Mouse (Mus musculus) CH12.LX (cell line): Measurements from ENCODE around the gene Prkca. TPM values are rescaled to one million over a fixed set of nuclear protein-coding genes. Genes with fewer than 3 reads are reported as not detected.

Experiments
- DNase-seq: peaks from one replicate; pipeline ENCODE4 v3.0.0-alpha.2; 2013; ENCODE audit errors: extremely low read depth
- H3K27ac ChIP-seq: 2 replicates; pipeline ENCODE4 v1.5.1; 2012; ENCODE audit warnings: low read depth, mild to moderate bottlenecking, control low read depth, moderate library complexity; ENCODE audit not compliant: insufficient read depth
- H3K27me3 ChIP-seq: replicated peaks from 2 replicates; pipeline ENCODE3; 2012; ENCODE audit warnings: inconsistent platforms
- H3K36me3 ChIP-seq, 2 experiments: replicated peaks in 1 of 2; 2 replicates each; pipeline versions ENCODE3 to v1.6.1; 2012; ENCODE audit warnings: inconsistent platforms in 1 of 2, low read length in 1 of 2, mild to moderate bottlenecking in 1 of 2, mixed read lengths in 1 of 2, moderate library complexity in 1 of 2; ENCODE audit not compliant: control insufficient read depth in 1 of 2, insufficient read depth in 1 of 2
- H3K4me1 ChIP-seq, 2 experiments: 2 replicates each; pipeline ENCODE4 v1.6.1; 2012; ENCODE audit warnings: inconsistent platforms in 1 of 2, moderate library complexity in 1 of 2; ENCODE audit not compliant: insufficient read depth in 2 of 2, control insufficient read depth in 1 of 2
- H3K4me2 ChIP-seq: 2 replicates; pipeline ENCODE4 v1.6.1; 2012; ENCODE audit warnings: low read depth, mild to moderate bottlenecking, control low read depth; ENCODE audit not compliant: poor library complexity, insufficient read depth, severe bottlenecking
- H3K4me3 ChIP-seq, 3 experiments: fragments of 150-350 bp in 1 of 3; sonication (generic) in 1 of 3; replicated peaks in 1 of 3; 2 replicates each; pipeline versions ENCODE3 to v1.5.1; 2011 to 2012; ENCODE audit warnings: low read depth in 2 of 3, low read length in 2 of 3, mild to moderate bottlenecking in 2 of 3, moderate library complexity in 2 of 3, control low read depth in 1 of 3, improper control_type of control experiment in 1 of 3, inconsistent platforms in 1 of 3, mixed read lengths in 1 of 3; ENCODE audit not compliant: poor library complexity in 1 of 3
- H3K79me2 ChIP-seq: replicated peaks from 2 replicates; pipeline ENCODE4 v1.6.1; 2012; ENCODE audit warnings: mild to moderate bottlenecking, moderate library complexity; ENCODE audit not compliant: control insufficient read depth, poor library complexity, insufficient read depth, severe bottlenecking; ENCODE audit errors: extremely low read depth
- H3K9ac ChIP-seq: 2 replicates; pipeline ENCODE4 v1.6.1; 2012; ENCODE audit warnings: low read depth, mild to moderate bottlenecking, control low read depth, moderate library complexity; ENCODE audit not compliant: insufficient read depth
- H3K9me3 ChIP-seq: replicated peaks from 2 replicates; pipeline ENCODE3; 2012; ENCODE audit warnings: low read length, inconsistent platforms, mixed read lengths
- CHD1 ChIP-seq: IDR thresholded peaks from 2 replicates; pipeline ENCODE4 v1.6.1; 2012; ENCODE audit warnings: low read depth, low read length, improper control_type of control experiment, inconsistent platforms
- CHD2 ChIP-seq: IDR thresholded peaks from 2 replicates; pipeline ENCODE4 v1.6.1; 2011; ENCODE audit warnings: low read length, improper control_type of control experiment
- ELF1 ChIP-seq: IDR thresholded peaks from 2 replicates; pipeline ENCODE4 v1.6.1; 2014; ENCODE audit warnings: low read depth, mild to moderate bottlenecking, inconsistent platforms, low read length, improper control_type of control experiment
- EP300 ChIP-seq: IDR thresholded peaks from 2 replicates; pipeline ENCODE4 v1.6.1; 2011; ENCODE audit warnings: low read length, improper control_type of control experiment
- ETS1 ChIP-seq: conservative IDR thresholded peaks from 2 replicates; pipeline ENCODE4 v1.6.1; 2012; ENCODE audit warnings: low read depth, mild to moderate bottlenecking, inconsistent platforms, low read length, improper control_type of control experiment, moderate library complexity
- GABPA ChIP-seq: IDR thresholded peaks from 2 replicates; pipeline ENCODE4 v1.6.1; 2012; ENCODE audit warnings: low read depth, low read length, improper control_type of control experiment, inconsistent platforms; ENCODE audit not compliant: insufficient replicate concordance
- HCFC1 ChIP-seq: IDR thresholded peaks from 2 replicates; pipeline ENCODE4 v1.6.1; 2012; ENCODE audit warnings: low read depth, mild to moderate bottlenecking, inconsistent platforms, low read length, improper control_type of control experiment
- IRF4 ChIP-seq: IDR thresholded peaks from 2 replicates; pipeline ENCODE4 v1.6.1; 2014; ENCODE audit warnings: low read depth, mild to moderate bottlenecking, inconsistent platforms, low read length, improper control_type of control experiment
- JUN ChIP-seq: IDR thresholded peaks from 2 replicates; pipeline ENCODE4 v1.6.1; 2011; ENCODE audit warnings: low read depth, mild to moderate bottlenecking, low read length, improper control_type of control experiment, moderate library complexity; ENCODE audit not compliant: insufficient read depth
- JUND ChIP-seq: conservative IDR thresholded peaks from 2 replicates; pipeline ENCODE4 v1.6.1; 2011; ENCODE audit warnings: low read depth, low read length, improper control_type of control experiment
- KAT2A ChIP-seq: IDR thresholded peaks from 2 replicates; pipeline ENCODE4 v1.6.1; 2012; ENCODE audit warnings: low read length, improper control_type of control experiment, inconsistent platforms; ENCODE audit not compliant: insufficient replicate concordance
- MAX ChIP-seq: IDR thresholded peaks from 2 replicates; pipeline ENCODE4 v1.6.1; 2011; ENCODE audit warnings: low read length, improper control_type of control experiment
- MXI1 ChIP-seq: IDR thresholded peaks from 2 replicates; pipeline ENCODE4 v1.6.1; 2011; ENCODE audit warnings: mild to moderate bottlenecking, low read depth, low read length, improper control_type of control experiment
- NELFE ChIP-seq: IDR thresholded peaks from 2 replicates; pipeline ENCODE4 v1.6.1; 2011; ENCODE audit warnings: low read depth, low read length, improper control_type of control experiment
- POLR2A ChIP-seq: IDR thresholded peaks from 2 replicates; pipeline ENCODE4 v1.6.1; 2011; ENCODE audit warnings: low read depth, mild to moderate bottlenecking, improper control_type of control experiment, low read length
- RAD21 ChIP-seq: IDR thresholded peaks from 2 replicates; pipeline ENCODE4 v1.6.1; 2011; ENCODE audit warnings: low read depth, mild to moderate bottlenecking, low read length, improper control_type of control experiment, moderate library complexity
- RCOR1 ChIP-seq: conservative IDR thresholded peaks from 2 replicates; pipeline ENCODE4 v1.6.1; 2012; ENCODE audit warnings: low read depth, mild to moderate bottlenecking, inconsistent platforms, low read length, improper control_type of control experiment
- SIN3A ChIP-seq: IDR thresholded peaks from 2 replicates; pipeline ENCODE4 v1.6.1; 2012; ENCODE audit warnings: low read length, improper control_type of control experiment, inconsistent platforms
- SMC3 ChIP-seq: IDR thresholded peaks from 2 replicates; pipeline ENCODE4 v1.6.1; 2011; ENCODE audit warnings: low read depth, low read length, improper control_type of control experiment
- UBTF ChIP-seq: IDR thresholded peaks from 2 replicates; pipeline ENCODE4 v1.6.1; 2012; ENCODE audit warnings: low read depth, mild to moderate bottlenecking, inconsistent platforms, low read length, improper control_type of control experiment, moderate library complexity
- ZKSCAN1 ChIP-seq: IDR thresholded peaks from 2 replicates; pipeline ENCODE4 v1.6.1; 2012; ENCODE audit warnings: low read depth, inconsistent platforms, low read length, improper control_type of control experiment, borderline replicate concordance
- ZNF384 ChIP-seq: IDR thresholded peaks from 2 replicates; pipeline ENCODE4 v1.6.1; 2012; ENCODE audit warnings: low read depth, low read length, improper control_type of control experiment, inconsistent platforms
- dilution Hi-C: fragments of 300-500 bp; cut with MboI; formaldehyde crosslinking; loops from 2 replicates; pipeline ENCODE4 v1.14.3; 2020; ENCODE audit warnings: low sequenced_read_pairs; ENCODE audit not compliant: extremely low pct_unique_long_range_greater_than_20kb, extremely low pct_ligation_motif_present
- in situ Hi-C: fragments of 300-500 bp; cut with MboI; formaldehyde crosslinking; loops from 3 replicates; pipeline ENCODE4 v1.14.3; 2019; ENCODE audit warnings: low sequenced_read_pairs, low pct_ligation_motif_present, low pct_unique_long_range_greater_than_20kb, mixed read lengths
- polyA plus RNA-seq: library from polyadenylated mRNA; unstranded; fragments of >175 nt; gene quantifications from 2 replicates; pipeline ENCODE4 v1.2.1, GENCODE M21; 2012; ENCODE audit warnings: low read depth; ENCODE audit not compliant: insufficient read length
- total RNA-seq, 2 experiments: library from RNA; depleted of rRNA; stranded (reverse); fragments of 300-350 nt in 1 of 2; fragments of >200 nt in 1 of 2; gene quantifications; 2 replicates each; pipeline ENCODE4 v1.2.3; 2012 to 2014

The Prkca gene
- total and polyA plus RNA-seq, 3 experiments, result 40.0 to 107 (median 43.7) TPM

DNA sequence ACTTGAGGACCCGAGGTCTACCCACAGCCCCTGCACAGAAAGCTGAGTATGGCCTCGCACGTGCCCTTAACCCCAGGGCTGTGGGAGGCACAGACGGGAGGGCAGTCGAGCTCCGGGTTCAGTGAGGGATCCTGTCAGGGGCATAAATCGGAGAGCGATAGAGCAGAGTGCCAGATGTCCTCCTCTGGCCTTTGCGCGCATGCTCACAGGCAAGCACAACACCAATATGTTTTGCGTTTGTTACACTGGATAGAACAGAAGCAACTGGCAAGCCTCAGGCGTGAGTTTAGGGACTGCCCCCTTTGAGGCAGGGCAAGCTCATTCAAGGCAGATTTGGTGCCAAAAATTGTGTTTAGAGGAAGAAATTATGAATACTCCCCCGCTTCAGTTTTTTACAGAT lies 375.6 kb downstream of the Prkca start:
- Histone ChIP-seq H3K9me3 (no peaks in the 10 kb centered on the region), H3K27ac (no peak overlapping the region), H3K4me3 (no peak overlapping the region), H3K36me3 (peaks cover 44 to 97% of the 10 kb centered on the region in 2 experiments), H3K79me2 (no peaks in the 10 kb centered on the region), H3K27me3 (no peaks in the 10 kb centered on the region), H3K4me2 (no peak overlapping the region), H3K4me1 (peaks cover 0 to 9% of the 10 kb centered on the region in 2 experiments; a peak in 1 of 4 replicates)
- in situ Hi-C loops, result no loop called here
- DNase-seq, result no peak
- dilution Hi-C loops, result no loop called here
- TF ChIP-seq CHD2, result no peak
- TF ChIP-seq, all 38 proteins: peak for 0
- H3K9ac ChIP-seq, result no peak overlapping the region

DNA sequence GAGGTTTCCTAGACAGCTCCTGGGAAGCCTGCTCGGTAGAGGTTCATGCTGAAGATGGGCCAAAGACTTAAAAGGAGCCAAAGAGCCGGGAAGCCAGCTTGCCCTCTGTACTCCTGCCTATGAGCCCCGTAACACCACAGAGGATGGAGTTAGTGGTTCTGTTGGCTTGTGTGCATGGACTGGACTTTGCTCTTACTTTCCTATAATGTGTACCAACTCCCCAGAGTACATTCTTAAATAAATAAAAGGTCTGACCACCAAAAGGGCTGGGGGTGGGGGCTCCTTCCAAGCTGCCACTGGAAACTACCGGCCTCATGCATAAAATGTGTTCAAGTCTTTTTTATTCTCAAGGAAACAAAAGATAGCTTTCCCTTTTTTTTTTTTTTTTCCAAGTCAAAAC lies 377.5 kb downstream of the Prkca start:
- H3K27ac ChIP-seq, result no peak overlapping the region
- H3K36me3 ChIP-seq, result peaks cover 36 to 97% of the 10 kb centered on the region in 2 experiments
- DNase-seq, result no peak
- H3K4me2 ChIP-seq, result no peak overlapping the region
- in situ Hi-C loops (no loop called here), dilution Hi-C loops (no loop called here)
- no peaks in the 10 kb centered on the region for H3K79me2 ChIP-seq
- H3K4me3 ChIP-seq, result no peak overlapping the region
- peaks cover under 1% of the 10 kb centered on the region for H3K9me3 ChIP-seq
- H3K9ac ChIP-seq, result no peak overlapping the region
- TF ChIP-seq ZNF384 (no peak), GABPA (no peak), MXI1 (no peak), CHD2 (no peak), NELFE (no peak), RAD21 (no peak), RCOR1 (no peak), JUN (no peak), SIN3A (no peak), HCFC1 (no peak), ZKSCAN1 (no peak), SMC3 (no peak), POLR2A (no peak), UBTF (no peak)
- H3K4me1 ChIP-seq, result peaks cover 0 to 9% of the 10 kb centered on the region in 2 experiments; a peak in 1 of 4 replicates
- H3K27me3 ChIP-seq, result no peaks in the 10 kb centered on the region

DNA sequence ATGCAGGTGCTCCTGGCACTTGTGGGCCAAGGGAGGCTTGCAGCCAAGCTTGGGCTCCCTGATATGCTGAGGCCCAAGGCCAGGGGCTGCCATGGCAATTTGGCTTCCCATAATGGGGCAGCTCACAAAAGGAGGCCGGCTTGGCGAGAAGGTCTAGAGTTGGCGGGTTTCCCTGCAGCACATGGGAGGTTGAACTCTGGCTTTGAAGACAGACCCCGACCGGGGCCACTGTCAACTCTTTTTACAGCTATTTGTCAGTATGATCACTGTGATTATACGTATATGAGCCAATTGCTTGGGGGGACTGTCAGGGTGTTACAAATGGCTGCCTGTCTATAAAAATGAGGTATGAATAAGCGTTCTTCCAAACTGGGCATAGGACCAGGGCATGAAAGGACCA lies 378.3 kb downstream of the Prkca start:
- Histone ChIP-seq H3K27ac (no peak overlapping the region), H3K4me1 (peaks cover 0 to 9% of the 10 kb centered on the region in 2 experiments; a peak in 1 of 4 replicates), H3K4me3 (no peak overlapping the region), H3K9ac (no peak overlapping the region), H3K79me2 (no peaks in the 10 kb centered on the region), H3K36me3 (peaks cover 36 to 97% of the 10 kb centered on the region in 2 experiments), H3K9me3 (peaks cover 8% of the 10 kb centered on the region), H3K4me2 (no peak overlapping the region), H3K27me3 (no peaks in the 10 kb centered on the region)
- dilution Hi-C loops, result no loop called here
- no peak for DNase-seq
- TF ChIP-seq CHD1 (no peak), RCOR1 (no peak), JUN (no peak), ETS1 (no peak), JUND (no peak), ZNF384 (no peak), IRF4 (no peak), KAT2A (no peak), EP300 (no peak), ELF1 (no peak), MAX (no peak)
- in situ Hi-C loops, result no loop called here
